Mouse (Mus musculus) testis, adult 10 weeks (tissue): ENCODE measurements around the gene Tspear. TPM values are rescaled to one million over a fixed set of nuclear protein-coding genes. Genes with fewer than 3 reads are reported as not detected.

Experiments
- polyA plus RNA-seq: library from polyadenylated mRNA; stranded (reverse); fragments of 350-450 nt; fragmentation: Illumina TruSeq; extraction: RNeasy Lipid Tissue Mini Kit (QIAGEN cat#74804); gene quantifications from one replicate; pipeline ENCODE4 v1.2.3, GENCODE M21; 2014; ENCODE audit warnings: low read depth, low replicate concordance

Tspear gene
- not detected for polyA plus RNA-seq

DNA sequence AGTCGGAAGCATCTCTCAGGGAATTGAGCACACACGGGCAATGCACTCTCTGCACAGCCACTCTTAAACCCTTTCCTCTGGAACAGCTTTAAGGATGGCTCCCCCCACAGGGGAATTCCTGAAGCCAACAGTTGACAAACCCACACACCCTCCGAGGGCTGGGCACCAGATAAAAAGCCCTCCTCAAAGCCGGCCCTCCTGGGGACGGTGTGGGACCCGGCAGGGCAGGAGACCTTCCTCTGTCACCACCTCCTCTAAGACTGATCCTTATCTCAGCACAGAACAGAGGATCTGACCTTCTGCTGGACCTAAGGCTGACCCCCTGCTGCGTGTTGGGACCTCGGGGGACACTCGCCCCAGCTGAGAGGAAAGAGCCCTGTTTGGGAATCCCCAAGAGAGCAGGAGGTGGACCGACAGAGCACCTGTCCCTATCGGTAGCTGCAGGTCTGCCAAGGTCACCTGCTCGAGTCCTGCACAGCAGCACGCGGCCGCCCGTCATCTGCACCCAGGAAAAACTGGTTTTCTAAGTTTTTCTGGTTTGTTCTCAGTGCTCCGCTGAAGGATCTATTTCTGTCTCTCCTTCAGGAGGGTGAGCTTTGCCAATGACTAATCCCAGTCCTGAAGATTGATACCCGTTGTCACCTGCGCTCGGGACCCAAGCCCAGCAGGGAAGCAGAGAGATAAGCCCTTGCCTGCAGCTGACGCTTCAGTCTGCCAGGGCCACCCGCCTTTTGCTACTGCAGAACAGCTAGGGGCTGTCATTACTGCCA is at the start of gene Tspear:
Gene Tspear (plus strand): TSS at position 675 of the 770 bp plus-strand sequence.

DNA sequence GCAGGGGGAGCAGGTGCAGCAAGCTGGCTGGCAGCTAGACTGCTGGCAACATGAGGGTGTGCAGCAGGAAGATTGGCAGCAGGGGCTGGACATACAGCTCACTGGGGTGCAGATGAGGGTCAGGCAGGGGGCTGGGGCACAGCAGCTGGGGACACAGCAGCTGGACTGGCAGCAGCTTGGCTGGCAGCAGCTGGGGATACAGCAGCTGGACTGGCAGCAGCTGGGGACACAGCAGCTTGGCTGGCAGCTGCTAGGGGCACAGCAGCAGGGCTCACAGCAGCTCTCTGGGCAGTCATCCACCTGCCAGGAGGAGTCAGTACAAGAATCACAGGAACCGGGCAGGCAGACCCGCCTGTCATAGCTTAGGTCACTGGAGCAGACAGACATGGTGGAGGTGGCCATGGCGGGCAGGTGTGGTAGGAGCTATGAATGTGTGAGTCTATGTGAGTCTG is 4.0 kb downstream of the Tspear start, which contains the start of gene Gm19402:
Gene Gm19402 (minus strand): TSS at position 402 of the 452 bp plus-strand sequence.

DNA sequence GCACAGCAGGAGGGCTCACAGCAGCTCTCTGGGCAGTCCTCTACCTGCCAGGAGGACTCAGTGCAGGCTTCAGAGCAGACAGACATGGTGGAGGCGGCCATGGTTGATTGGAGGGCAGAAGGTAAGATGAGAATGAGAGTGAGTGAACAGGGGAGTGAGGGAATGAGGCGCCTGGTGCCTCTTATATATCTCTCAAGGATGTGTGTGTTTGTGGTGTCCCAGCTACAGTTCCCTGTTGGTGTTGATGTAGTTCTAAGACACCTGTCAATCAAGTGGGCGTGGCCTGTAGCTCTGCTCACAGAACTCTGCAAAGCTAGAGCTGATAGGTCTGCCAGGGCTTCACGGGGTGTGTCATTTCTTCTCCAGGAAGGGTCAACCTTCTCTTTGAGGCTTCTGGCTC is 10.8 kb downstream of the Tspear start, which contains the start of gene Gm9508:
Gene Gm9508 (minus strand): TSS at position 101 of the 400 bp plus-strand sequence.

GRCm38 (mm10) chr10:77706326-77706725 is 20.0 kb downstream of the Tspear start, which contains the start of gene Gm10272:
Gm10272 (plus strand) TSS chr10:77706626.

GRCm38 (mm10) chr10:77711157-77711556 is 24.8 kb downstream of the Tspear start, which contains the start of gene Gm10024:
Gm10024 (plus strand) TSS chr10:77711457.

DNA sequence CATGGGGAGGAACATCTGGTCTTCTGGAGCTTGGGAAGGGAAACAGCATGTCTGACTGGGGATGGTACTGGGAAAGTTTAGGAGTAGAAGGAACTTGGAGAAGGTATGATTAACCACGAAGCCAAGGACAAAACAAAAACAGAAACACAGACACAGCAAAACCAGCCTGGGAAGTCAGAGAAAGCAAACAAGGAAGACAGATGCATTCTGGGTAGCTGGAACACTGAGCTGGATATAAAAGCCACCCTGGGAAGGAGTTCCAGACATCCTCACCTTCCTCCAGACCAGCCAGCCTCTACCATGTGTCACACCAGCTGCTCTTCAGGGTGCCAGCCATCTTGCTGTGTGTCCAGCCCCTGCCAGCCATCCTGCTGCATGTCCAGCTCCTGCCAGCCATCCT is 29.1 kb downstream of the Tspear start, which contains the start of gene Gm10142:
Gene Gm10142 (plus strand): TSS at position 301 of the 400 bp plus-strand sequence.

GRCm38 (mm10) chr10:77720299-77720698 is 33.9 kb downstream of the Tspear start, which contains the start of gene Krtap12-1:
Krtap12-1 (plus strand) TSS chr10:77720599.

GRCm38 (mm10) chr10:77726186-77726585 is 39.8 kb downstream of the Tspear start, which contains the start of gene Gm10100:
Gm10100 (plus strand) TSS chr10:77726486.

DNA sequence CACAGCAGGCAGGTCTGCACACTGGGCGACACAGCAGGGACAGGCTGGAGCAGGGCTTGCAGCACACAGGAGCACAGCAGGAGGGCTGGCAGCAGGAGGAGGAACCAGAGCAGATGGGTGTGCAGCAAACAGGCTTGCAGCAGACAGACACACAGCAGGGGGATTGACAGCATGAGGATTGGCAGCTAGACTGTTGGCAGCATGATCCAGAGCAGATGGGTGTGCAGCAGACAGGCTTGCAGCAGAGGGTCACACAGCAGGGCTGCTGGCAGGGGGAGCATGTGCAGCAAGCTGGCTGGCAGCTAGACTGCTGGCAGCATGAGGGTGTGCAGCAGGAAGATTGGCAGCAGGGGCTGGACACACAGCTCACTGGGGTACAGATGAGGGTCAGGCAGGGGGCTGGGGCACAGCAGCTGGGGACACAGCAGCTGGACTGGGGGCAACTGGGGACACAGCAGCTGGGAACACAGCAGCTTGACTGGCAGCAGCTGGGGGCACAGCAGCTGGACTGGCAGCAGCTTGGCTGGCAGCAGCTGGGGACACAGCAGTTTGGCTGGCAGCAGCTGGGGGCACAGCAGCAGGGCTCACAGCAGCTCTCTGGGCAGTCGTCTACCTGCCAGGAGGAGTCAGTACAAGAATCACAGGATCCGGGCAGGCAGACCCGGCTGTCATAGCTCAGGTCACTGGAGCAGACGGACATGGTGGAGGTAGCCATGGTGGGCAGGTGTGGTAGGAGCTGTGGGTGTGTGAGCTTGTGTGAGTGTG is 55.7 kb downstream of the Tspear start, which contains the start of gene Gm18596:
Gene Gm18596 (minus strand): TSS at position 715 of the 765 bp plus-strand sequence.

GRCm38 (mm10) chr10:77751254-77751653 is 64.9 kb downstream of the Tspear start, which contains the start of gene Gm9736:
Gm9736 (minus strand) TSS chr10:77751354.

GRCm38 (mm10) chr10:77759582-77759981 is 73.2 kb downstream of the Tspear start, which contains the start of gene Gm3233:
Gm3233 (minus strand) TSS chr10:77759682.

GRCm38 (mm10) chr10:77771225-77771624 is 84.9 kb downstream of the Tspear start, which contains the start of gene Gm3238:
Gm3238 (minus strand) TSS chr10:77771325.

DNA sequence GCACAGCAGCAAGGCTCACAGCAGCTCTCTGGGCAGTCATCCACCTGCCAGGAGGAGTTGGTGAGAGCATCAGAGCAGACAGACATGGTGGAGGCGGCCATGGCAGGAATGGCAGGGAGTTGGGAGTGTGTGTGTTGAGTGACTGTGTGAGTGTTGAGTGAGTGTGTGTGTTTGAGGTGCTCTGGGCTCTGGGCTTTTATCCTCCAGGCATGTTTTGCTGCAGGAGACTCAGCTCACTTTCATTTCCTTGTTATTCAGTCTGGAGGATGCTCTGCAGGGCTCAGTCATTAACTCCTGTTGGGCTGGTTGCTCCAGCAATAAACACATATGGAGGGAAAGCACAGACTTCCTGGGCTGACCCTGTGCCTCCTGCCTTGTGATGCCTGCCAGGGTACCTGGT is 90.5 kb downstream of the Tspear start, which contains the start of gene Gm7138:
Gene Gm7138 (minus strand): TSS at position 101 of the 400 bp plus-strand sequence.

DNA sequence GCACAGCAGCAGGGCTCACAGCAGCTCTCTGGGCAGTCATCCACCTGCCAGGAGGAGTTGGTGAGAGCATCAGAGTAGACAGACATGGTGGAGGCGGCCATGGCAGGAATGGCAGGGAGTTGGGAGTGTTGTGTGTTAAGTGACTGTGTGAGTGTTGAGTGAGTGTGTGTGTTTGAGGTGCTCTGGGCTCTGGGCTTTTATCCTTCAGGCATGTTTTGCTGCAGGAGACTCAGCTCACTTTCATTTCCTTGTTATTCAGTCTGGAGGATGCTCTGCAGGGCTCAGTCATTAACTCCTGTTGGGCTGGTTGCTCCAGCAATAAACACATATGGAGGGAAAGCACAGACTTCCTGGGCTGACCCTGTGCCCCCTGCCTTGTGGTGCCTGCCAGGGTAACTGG is 96.1 kb downstream of the Tspear start, which contains the start of gene Gm3250:
Gene Gm3250 (minus strand): TSS at position 101 of the 400 bp plus-strand sequence.

DNA sequence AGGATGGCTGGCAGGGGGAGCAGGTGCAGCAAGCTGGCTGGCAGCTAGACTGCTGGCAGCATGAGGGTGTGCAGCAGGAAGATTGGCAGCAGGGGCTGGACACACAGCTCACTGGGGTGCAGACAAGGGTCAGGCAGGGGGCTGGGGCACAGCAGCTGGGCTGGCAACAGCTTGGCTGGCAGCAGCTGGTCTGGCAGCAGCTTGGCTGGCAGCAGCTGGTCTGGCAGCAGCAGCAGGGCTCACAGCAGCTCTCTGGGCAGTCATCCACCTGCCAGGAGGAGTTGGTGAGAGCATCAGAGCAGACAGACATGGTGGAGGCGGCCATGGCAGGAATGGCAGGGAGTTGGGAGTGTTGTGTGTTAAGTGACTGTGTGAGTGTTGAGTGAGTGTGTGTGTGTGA is 101.5 kb downstream of the Tspear start, which contains the start of gene Gm7137:
Gene Gm7137 (minus strand): TSS at position 325 of the 400 bp plus-strand sequence.

GRCm38 (mm10) chr10:77794976-77795375 is 108.6 kb downstream of the Tspear start, which contains the start of gene Gm9639:
Gm9639 (minus strand) TSS chr10:77795076.

GRCm38 (mm10) chr10:77798921-77799508 is 112.6 kb downstream of the Tspear start, which contains the start of gene Gm19668:
Gm19668 (minus strand) TSS chr10:77799133.

GRCm38 (mm10) chr10:77811743-77812142 is 125.4 kb downstream of the Tspear start, which contains the start of gene Gm9507:
Gm9507 (minus strand) TSS chr10:77811843.

GRCm38 (mm10) chr10:77814382-77814781 is 128.0 kb downstream of the Tspear start, which contains the start of gene Gm2696:
Gm2696 (plus strand) TSS chr10:77814682.

GRCm38 (mm10) chr10:77826951-77827350 is 140.6 kb downstream of the Tspear start, which contains the start of gene Krtap10-4:
Krtap10-4 (minus strand) TSS chr10:77827095.

GRCm38 (mm10) chr10:77835647-77836046 is 149.3 kb downstream of the Tspear start, which contains the start of gene Krtap10-10:
Krtap10-10 (plus strand) TSS chr10:77835947.

